Mouse (Mus musculus) frontal cortex, postnatal 10 days (tissue): Measurements from ENCODE around the gene Cyp27a1.

Experiments
- DNase-seq, 2 experiments: peaks; one replicate each; pipeline ENCODE4 v3.0.0; 2022; ENCODE audit warnings: low spot score in 2 of 2, mixed read lengths in 1 of 2

Cyp27a1 gene

DNA sequence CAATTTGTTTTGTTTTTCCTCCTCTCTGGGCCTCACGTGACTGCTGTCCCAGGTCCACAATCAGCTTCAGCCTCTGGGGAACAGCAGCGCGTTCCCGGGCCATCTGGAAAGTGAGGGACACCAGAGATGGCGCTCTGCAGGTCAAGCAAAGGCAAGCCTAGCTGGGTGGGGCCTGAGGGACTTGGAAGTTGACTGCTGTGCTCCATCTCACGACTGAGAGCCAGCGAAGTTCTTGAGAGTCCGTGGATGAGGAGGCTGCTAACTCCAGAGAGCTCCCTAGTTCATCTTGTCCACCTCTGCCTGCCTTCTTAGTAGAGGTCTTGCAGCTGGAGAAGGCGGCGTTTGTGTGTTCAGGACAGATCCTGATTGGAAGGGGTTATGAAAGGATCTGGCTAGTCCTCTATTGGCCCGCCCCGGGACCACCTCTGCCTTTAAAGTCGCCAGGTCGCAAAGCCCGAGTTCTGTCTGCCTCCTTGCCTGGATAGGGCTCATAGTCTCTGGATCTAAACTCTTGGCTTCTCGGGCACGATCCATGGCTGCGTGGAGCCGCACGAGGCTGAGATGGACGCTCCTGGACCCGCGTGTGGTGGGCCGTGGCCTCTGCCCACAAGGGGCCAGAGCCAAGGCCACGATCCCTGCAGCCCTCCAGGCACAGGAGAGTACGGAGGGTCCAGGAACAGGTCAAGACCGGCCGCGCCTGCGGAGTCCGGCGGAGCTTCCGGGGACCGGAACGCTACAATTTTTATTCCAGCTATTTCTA, at the start of gene Cyp27a1:
Gene Cyp27a1 (plus strand): TSS at position 476 of the 760 bp plus-strand sequence.
- no peak for DNase-seq

DNA sequence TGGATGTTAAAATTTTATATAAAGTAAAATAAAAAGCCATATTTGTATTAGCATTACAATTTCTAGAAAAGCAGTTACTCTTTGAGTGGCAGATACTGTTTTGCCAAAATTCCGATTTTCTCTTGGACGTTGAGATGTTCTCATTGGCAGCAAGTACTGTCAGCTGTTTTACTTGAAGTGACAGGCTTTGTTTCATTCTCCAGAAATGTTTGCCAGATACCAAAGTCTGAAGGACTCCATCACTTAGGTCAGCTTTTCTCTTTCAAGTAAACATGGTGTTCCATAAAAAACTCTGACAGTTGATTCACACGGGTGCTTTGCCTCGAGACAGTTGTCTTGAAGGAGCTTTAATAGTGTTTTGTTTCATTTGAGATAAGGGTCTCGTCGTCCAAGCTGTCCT, 48.2 kb upstream of the Cyp27a1 start:
- DNase-seq, result no peak

DNA sequence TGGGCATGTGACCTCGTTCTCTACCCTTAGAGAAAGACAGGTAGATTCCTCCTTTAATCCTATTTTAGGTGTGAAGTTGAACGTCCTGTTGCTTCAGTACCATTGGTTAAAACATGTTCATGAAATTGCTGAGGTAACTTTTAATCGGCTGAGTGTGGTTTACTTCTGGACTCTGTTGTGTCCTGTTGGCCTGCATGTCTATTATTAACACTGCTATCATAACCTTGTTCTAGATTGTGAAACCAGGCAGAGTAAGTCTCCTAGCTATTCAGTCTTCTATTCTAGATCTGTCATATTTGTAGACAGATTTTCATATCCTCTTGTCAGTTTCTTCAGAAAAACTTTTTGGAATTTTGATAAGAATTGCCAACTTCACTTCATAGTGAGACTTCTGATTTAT, 45.0 kb upstream of the Cyp27a1 start:
- DNase-seq, result no peak

DNA sequence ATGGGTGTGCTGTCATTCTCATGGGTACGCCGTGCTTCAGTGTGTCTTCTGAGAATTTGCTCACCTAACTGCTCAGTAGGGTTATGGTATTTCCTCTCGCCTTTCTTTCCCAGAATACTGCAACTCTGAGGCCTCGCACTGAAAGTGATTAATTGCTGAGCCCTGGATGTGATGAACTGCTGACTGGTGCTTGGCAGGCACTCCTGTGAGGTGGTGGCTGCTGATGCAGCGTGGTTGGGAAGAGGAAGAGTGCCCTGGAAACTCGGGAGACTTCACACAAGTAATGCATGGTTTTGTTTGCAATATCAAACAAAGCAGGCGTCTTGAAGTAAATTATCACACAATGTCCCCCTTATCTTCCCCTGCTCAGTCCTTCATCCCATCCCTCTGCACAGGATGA, 40.6 kb upstream of the Cyp27a1 start:
- no peak for DNase-seq

DNA sequence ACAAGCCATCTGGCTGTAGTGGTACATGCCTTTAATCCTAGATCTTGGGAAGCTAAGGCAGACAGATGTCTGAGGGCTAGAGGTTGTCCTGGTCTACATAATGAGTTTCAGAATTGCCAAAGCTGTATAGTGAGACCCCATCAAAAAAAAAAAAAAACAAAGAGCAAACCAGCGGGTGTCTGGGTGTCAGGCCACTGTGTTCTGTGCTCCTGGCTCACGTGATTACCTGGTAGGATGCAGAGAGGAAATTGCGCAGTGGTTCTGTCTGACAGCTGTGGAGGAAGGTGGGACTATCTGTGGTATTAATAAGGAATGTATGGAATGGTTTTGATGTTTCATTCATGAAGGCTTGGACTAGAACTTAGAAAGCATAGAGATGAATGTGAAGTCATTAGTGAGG, 36.5 kb upstream of the Cyp27a1 start:
- no peak for DNase-seq

DNA sequence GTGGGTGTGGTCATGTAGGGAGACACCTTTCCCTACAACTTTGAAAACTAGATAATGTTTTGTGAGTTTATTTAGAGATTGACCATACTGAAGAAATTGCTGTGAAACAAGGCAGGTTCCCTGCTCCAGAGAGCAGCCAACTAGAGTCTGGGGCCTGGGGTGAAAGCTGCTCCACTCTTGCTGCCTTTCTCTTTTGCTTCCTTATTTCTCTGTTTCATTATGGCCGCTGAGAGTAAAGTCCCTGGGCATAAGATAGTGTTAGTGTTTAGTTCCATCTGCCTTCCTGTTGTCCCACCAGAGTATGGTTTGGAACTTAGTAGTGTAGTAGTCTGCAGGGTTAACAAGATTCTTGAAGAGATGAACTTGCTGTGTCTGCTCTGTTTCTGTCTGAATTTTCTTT, 35.5 kb upstream of the Cyp27a1 start:
- no peak for DNase-seq

DNA sequence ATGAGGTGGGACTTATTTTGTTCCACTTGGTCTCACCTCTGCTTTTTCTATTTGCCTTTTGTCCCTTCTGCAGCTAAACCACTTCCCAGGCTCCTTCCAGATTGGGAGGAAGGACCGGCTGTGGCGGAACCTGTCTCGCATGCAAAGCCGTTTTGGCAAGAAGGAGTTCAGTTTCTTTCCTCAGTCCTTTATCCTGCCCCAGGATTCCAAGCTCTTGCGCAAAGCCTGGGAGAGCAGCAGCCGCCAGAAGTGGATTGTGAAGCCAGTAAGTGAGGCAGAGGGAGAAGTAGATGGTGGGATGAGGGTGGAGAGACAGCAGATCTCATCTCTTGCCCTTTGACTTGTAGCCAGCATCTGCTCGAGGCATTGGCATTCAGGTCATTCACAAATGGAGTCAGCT, 26.2 kb upstream of the Cyp27a1 start:
- no peak for DNase-seq

DNA sequence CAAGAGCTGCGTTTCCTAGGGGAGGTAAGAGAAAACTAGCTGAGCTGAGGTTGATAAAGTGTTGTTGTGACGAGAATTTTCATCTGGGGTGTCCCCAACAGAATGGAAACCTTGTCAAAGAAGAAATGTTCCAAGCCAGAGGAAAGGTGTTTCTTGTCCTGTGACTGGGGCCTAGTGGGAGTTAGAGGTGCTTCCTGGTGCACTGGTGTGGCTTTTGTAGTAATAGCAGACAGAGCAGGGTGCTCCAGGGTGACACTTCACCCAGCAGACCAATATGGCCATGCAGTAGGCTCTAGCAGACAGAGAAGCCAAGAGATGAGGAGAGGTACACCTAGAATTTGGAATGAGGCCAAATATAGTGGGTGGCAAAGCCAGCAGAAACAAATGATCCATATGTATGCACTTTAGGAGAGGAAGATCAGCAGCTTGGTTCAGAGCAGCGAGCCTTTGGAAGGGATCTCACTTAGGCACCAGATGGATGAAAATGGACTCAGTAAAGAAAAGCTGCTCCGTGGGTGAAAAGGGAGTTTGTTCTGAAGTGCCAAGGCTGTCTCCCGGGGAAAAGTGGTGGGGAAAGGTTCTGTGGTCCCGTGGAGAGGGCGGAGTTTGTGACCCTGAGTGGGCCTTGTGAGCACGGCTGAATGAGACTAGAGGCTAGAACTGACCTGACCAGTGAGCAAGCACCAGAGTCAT, 19.3 kb upstream of the Cyp27a1 start:
- DNase-seq, result no peak

DNA sequence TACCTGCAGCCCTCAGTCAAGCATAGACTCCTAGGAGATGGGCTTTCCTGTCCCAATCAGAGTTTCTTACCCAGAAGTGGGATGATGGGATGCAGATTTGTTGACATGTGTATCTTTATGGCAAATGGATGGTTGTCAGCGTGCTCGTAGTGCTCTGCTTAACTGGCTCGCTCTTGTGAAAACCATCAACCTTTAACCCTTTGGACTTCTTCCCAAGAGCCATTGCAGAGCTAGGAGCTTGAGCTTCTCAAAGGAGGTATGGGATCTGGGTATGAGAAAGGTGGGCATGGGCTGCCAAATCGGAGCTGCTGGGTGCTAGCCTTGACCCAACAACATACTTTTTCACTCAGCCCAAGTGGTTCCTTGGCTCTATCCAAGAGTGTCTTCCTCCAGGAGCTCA, 17.5 kb upstream of the Cyp27a1 start:
- no peak for DNase-seq

DNA sequence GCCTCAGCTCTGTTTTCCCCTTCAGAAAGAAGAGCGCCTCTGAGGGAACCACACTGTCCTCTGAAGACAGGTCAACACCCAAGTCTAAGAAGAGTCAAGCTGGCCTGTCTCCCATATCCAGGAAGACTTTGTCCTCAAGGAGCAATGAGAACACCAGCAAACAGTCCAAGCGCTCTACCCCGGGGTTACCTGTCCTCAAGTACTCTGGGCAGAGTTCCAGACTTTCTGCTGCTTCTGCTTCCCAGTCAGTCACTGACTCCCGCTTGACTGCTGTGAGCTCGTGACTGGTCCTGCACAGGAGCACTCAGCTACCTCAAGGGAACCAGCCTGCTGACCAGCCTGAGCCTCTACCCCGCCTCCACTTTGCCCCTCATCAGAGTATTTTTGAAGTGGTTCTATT, 16.0 kb upstream of the Cyp27a1 start:
- no peak for DNase-seq

DNA sequence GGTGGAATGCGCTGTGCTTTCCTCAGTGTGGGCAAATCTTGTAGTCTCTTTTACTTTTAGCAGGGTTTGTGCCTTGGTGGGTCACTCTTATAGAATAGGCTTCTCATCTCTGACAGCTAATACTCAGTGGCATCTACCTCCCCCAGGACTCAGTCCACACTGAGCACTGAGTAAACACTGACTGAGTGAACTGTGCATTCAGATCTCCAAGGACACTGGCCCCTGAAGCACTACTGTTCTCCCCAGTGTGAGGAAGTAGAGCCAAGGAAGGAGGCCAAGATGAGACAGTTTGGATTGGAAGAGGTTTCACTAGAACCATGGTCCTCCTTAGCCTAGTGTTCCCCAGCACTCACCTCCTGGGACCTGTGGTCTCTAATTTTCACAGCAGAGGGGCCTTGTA, 15.0 kb upstream of the Cyp27a1 start:
- DNase-seq, result no peak

DNA sequence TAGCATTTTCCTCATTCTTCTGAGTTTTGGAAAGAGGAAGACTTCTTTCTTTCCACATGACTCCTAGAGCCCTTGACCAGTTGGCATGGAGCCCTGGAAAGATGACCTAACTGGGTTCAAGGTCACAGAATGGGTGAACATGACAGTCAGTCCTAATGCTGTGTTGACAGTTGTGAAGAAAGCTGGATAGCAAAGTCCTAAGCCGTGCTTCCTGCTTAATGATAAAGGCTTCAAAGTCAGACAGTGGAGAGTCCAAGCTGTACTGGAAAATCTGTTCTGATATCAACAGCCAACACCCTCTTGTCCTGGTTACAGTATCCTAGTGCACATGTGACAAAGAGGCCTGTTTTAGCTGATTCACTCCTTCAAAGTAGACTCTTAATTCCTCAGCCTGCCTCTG, 14.6 kb upstream of the Cyp27a1 start:
- DNase-seq, result no peak

DNA sequence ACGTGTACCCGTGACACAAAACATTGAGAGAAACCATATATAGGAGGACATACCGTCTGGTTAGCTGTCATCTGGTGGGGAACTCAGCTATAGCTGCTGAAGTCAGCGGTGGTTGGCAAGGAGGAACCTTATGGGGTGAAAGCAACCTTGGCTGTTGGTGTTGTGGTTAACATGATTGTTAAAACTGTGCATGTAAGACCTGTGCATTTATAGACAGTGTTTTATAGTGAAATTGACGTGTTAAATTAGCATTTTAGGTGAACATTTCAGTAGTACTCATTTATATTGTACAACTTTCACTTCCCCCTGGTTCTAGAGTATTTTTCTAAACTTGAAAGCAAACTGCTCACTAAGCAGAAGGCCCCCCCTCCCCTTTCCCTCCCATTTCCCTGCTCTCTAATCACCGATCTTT, 11.2 kb upstream of the Cyp27a1 start:
- no peak for DNase-seq

DNA sequence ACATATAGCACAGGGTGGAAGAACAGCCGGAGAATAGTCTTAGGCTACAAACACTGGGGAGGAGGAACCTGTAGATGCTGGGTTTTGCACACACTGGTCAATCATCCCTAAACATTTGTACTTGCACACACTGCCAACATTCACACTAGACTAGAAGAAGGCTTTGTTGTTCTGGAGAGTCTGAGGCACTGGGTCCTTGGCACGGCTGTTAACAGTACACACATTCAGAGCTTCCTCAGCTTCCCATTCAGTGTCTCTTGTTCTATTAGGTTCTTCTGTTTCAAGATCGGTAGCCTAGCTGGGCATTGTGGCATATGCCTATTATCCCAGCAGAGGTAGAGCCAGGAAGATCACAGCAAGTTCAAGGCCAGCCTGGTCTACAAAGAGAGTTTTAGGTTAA, 9.2 kb upstream of the Cyp27a1 start:
- DNase-seq, result no peak

DNA sequence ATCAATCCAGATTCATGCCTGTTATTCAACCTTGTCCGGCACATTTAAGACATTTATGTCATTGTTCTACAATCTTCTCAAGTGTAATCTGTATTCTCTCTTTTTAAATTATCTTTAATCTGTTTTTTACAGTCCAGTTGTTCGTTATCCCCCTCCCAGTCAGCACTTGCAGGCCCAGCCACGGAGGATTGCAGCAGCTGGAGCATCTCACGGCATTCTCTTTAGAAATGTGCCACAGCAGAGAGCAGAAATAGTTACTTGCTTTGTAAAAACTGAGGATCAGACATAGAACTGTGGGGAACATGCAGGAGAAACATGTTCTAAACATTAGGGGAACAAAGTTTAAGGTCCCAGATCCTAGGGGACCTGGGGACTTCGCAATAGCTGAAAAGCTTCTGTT, 8.4 kb upstream of the Cyp27a1 start:
- DNase-seq, result no peak

DNA sequence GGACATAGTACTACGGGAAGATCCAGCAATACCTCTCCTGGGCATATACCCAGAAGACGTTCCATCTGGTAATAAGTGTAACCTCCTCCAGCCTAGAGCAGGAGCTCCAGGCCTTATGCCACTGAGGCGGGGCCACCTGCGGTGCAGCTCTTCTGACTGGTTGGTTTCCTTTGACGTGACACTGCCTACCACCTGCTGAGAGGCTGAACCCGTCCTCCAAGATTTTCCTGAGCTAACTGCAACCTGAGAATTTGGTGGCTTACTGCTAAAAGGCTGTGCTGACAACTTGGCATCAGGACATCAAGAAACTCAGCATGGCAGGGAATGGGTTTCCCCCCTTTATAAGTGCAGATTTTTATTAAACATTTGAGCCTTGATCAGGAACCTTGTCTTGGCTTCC, 3.8 kb upstream of the Cyp27a1 start:
- no peak for DNase-seq

DNA sequence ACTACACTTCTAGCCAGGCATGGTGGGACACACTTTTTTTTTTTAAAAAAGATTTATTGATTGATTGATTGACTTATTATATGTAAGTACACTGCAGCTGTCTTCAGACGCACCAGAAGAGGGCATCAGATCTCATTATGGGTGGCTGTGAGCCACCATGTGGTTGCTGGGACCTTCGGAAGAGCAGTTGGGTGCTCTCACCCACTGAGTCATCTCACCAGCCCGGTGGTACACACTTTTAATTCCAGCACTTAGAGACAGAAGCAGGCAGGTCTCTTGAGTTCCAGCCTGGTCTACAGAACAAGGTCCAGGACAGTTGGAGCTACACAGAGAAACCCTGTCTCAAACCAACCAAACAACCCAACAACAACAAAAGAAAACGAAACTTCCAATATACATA, 1.3 kb upstream of the Cyp27a1 start:
- DNase-seq, result no peak

DNA sequence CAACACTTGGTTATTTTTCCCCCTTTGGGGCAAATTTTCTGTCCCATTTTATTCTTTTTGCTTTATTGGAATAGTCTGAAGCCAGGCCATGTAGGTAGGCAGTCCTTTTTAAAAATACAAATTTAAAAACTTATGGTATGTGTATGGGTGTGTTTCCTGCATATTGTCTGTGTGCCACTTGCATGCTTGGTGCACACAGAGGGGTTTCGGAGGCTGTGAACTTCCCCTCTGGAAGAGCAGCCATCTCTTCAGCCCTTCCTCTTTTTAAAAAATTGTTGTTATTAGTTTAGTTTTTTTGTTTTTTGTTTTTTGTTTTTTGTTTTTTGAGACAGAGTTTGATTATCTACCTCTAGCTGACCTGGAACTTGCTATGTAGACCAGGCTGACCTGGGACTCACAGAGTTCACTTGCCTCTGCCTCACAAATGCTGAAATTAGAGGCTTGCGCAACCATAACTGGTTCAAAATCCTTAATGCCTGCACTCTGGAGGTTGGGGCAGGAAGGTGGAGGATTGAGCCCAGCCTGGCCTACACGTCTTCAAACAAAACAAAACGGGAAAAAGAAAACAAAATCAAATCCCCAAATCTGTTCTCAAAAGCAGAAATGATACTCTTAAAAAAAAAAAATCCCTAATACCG, 794 bp upstream of the Cyp27a1 start:
- no peak for DNase-seq

DNA sequence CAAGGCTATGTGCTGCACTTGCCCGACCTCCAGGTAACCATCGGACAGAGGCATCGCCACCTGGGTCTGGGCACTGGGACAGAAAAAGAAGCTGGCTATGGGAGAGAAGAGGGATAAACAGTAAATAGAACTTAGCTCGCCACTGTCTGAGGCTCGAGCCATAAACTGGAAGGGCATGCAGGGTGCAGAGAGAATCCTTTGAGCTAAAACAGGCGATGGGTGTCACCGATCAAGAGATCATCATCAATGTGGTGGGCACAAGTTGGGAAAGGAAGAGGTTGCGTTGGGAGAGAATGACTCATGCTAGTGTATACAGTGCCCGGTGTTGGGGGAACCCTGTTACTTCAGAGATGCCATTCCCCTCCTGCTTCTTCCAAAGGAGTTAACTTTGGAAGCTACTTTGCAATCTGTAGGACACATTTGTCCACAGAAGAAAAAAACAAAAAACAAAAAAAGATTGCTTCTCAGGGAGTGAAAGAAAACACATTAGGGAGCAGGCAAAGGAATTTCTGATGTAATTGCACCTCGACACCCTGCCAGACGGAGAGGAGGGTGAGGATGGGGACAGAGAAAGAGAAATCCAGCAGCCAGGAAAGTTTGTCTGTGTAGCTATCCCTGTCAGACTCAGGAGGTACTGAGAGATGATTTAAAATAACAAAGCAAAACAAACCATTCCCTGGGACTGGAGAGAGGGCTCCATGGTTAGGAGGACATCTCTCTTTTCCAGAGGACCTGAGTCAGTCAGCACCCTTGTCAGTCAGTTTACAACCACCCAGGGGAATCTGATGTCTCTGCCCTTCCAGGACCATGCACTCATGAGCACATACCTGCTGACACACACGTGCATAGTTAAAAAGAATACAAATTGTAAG, 721 bp downstream of the Cyp27a1 start:
- no peak for DNase-seq

DNA sequence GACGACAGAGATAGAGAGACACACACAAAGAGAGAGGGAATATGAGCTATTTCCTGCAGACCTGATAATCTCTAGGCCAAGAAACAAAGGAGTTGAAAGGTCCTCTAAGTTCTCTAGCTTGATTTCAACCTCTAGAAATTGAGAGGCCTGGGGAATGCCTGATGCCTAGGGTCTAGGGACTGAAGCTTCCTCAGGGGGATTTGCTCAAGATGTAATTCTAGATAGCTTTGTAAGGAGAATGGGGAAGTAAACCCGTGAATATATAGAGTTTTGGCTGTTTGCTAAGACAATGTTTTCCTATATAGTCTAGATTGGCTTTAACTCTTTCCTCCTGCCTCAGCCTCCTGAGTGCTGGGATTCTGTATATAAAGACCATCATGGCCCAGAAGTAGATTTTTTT, 1.6 kb downstream of the Cyp27a1 start:
- DNase-seq, result no peak

DNA sequence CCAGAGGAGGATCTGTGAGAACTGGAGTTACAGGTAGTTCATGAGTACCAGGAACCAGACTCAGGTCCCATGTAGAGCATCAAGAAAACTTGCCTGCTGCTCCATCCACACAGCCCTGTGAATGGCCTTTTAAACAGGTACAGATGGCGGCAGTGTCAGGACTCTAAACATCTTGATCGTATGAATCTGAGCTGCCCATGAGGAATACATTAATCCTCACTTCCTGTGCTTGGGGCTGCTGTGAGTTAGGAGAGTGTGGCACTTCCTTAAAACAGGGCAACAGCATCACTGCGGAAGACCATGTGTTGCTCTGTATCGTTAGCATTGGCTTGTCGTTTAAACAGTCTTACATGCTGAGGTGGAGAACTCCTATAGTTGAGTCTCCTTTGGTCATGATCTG, 2.1 kb downstream of the Cyp27a1 start:
- DNase-seq, result no peak

DNA sequence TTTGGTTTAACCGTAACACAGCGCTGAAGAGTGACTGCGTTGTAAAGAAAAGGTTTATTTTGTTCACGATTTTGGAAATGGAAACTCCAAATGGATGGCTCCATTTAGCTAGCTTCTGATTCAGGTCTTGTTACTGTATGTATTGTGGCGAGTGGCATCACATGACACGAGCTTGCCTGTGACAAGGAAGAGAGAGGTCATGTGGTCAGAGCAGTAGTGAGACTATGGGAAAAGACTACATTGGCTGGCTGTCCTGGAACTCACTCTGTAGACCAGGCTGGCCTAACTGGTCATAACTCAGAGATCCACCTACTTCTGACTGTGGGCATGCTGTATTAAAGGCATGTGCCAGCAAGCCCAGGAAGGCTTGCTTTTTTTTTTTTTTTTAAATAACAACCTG, 2.5 kb downstream of the Cyp27a1 start:
- no peak for DNase-seq
